Comparison of ENCODE assay signal across 19 mouse cellular contexts in the genomic region with DNA sequence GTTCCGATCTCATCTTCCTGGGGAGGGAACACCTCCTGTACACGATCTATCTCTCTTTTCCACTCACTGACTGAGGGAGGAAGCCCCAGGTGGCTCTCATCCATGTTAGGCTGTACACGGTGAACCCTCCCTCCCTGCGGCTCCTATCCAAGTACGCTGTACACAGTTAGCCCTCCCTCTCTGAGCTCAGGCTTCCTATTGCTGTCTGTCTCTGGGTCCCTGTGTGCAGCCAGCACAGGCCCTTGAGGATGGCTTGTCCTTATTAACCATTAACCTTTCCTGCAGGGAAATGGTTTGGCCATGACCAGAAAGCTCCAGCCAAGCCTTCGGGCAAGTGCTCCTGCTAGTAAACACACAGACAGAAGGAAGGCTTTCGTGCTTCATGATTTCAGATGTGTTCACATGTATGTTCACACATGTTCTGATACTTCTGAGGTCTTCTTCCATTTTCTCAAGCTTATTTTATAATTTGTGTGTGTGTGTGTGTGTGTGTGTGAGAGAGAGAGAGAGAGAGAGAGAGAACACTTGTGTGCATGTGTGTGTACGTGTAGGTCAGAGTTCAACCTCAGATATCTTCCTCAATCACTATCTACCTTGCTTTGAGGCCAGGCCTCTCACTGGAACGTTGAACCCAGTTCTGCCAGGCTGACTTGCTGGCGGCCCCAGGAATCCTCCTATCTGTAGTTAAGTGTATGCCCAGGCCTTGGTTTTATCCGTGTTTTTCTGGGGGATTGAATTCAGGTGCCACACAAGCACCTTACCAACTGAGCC. TPM values are rescaled to one million over a fixed set of nuclear protein-coding genes. Genes with fewer than 3 reads are reported as not detected.
A peak's percentile ranks its signal among the peaks of the same experiment; 100 is the strongest.
DNase-seq lines count a peak whose midpoint lies in the region; ATAC-seq and TF ChIP-seq lines count a peak whose summit lies in the region.
"Had no signal": no experiment of that assay in that cellular context is flagged by ENCODE, and none has a peak within 500 bp of the region (broad histone marks: within the 10 kb centered on the region; RNA-seq: fewer than 3 reads in every experiment).

No protein-coding gene starts in this region.

- no peaks in the 10 kb centered on the region for H3K36me3 ChIP-seq in heart, embryonic 11.5 days (ENCODE audit: control insufficient read depth, insufficient read depth, low read length)
- no peaks in the 10 kb centered on the region for H3K36me3 ChIP-seq in heart, adult 2 months (ENCODE audit: control insufficient read depth, insufficient read depth, low read length)
- H3K36me3 ChIP-seq in kidney, embryonic 14.5 days (ENCODE audit: control insufficient read depth, insufficient read depth, low read length): peaks cover 3% of the 10 kb centered on the region; the same call in 1 of the 2 replicates
- peaks cover 6% of the 10 kb centered on the region; the same call in 1 of the 2 replicates for H3K36me3 ChIP-seq in liver, adult 2 months (ENCODE audit: control insufficient read depth, insufficient read depth, low read length)
- H3K36me3 ChIP-seq in stomach, embryonic 15.5 days: no peaks in the 10 kb centered on the region
- H3K36me3 ChIP-seq in hindbrain, embryonic 12.5 days: no peaks in the 10 kb centered on the region
- H3K36me3 ChIP-seq: midbrain, embryonic 15.5 days had no signal

- 0 out of 2 replicates have a peak, but pooled peaks have one; percentile 7 for ATAC-seq in heart, embryonic 11.5 days (replicated peaks; ENCODE audit: insufficient number of reproducible peaks, low FRiP score, low TSS enrichment)
- peak; percentile 78 for ATAC-seq in kidney, embryonic 14.5 days (ENCODE audit: low FRiP score, low TSS enrichment)
- ATAC-seq in stomach, embryonic 15.5 days (ENCODE audit: insufficient read depth, low FRiP score, low read depth): 0 out of 2 replicates have a peak, but pooled peaks have one; percentile 50
- ATAC-seq in hindbrain, embryonic 12.5 days (ENCODE audit: low FRiP score): no peak
- ATAC-seq: activated CD4-positive, CD25-positive, alpha-beta regulatory T cell, adult 4 months; forebrain, postnatal 0 days; midbrain, embryonic 15.5 days had no signal

- H3K9me3 ChIP-seq in heart, embryonic 11.5 days (replicated peaks; ENCODE audit: control insufficient read depth, low read length): no peaks in the 10 kb centered on the region
- no peaks in the 10 kb centered on the region for H3K9me3 ChIP-seq in kidney, embryonic 14.5 days (ENCODE audit: control insufficient read depth, low read length)
- H3K9me3 ChIP-seq in stomach, embryonic 15.5 days: no peaks in the 10 kb centered on the region
- H3K9me3 ChIP-seq in hindbrain, embryonic 12.5 days (replicated peaks): no peaks in the 10 kb centered on the region
- H3K9me3 ChIP-seq: midbrain, embryonic 15.5 days had no signal

- no peak overlapping the region for H3K9ac ChIP-seq in heart, embryonic 11.5 days (ENCODE audit: low read depth, low read length)
- no peak overlapping the region for H3K9ac ChIP-seq in heart, adult 2 months (ENCODE audit: low read depth, low read length)
- H3K9ac ChIP-seq in kidney, embryonic 14.5 days (ENCODE audit: low read depth, low read length): no peak overlapping the region
- no peak overlapping the region for H3K9ac ChIP-seq in liver, adult 2 months (ENCODE audit: low read depth, low read length)
- H3K9ac ChIP-seq in stomach, embryonic 15.5 days: no peak overlapping the region
- no peak overlapping the region for H3K9ac ChIP-seq in hindbrain, embryonic 12.5 days
- H3K9ac ChIP-seq: forebrain, postnatal 0 days; lung, embryonic 14.5 days; midbrain, embryonic 15.5 days had no signal

- TF ChIP-seq POLR2A in heart, adult 2 months (IDR thresholded peaks at IDR 0.05; ENCODE audit: insufficient read depth, low read depth, low read length): no peak
- TF ChIP-seq POLR2A in liver, adult 2 months (IDR thresholded peaks at IDR 0.05; ENCODE audit: extremely low read depth, insufficient read depth, low read length): no peak

- intact Hi-C loops in heart, adult 2 months (cut with DNase I): no loop called here
- intact Hi-C loops in left cerebral cortex, postnatal 10 days (cut with DNase I): no loop called here

- WGBS in heart, embryonic 11.5 days (ENCODE audit: insufficient replicate concordance): 78% methylated on average over 11 of the region's 11 CpGs
- WGBS in heart, adult 2 months: 75% methylated on average over 11 of the region's 11 CpGs
- 66% methylated on average over 11 of the region's 11 CpGs for WGBS in kidney, embryonic 14.5 days
- 25% methylated on average over 11 of the region's 11 CpGs for WGBS in liver, adult 2 months
- WGBS in stomach, embryonic 15.5 days: 58% methylated on average over 11 of the region's 11 CpGs
- WGBS in hindbrain, embryonic 12.5 days: 82% methylated on average over 11 of the region's 11 CpGs

- no peak overlapping the region for H3K4me2 ChIP-seq in heart, embryonic 11.5 days
- H3K4me2 ChIP-seq in kidney, embryonic 14.5 days (replicated peaks; ENCODE audit: low read depth, low read length): no peak overlapping the region
- no peak overlapping the region for H3K4me2 ChIP-seq in stomach, embryonic 15.5 days
- no peak overlapping the region for H3K4me2 ChIP-seq in hindbrain, embryonic 12.5 days (replicated peaks)
- H3K4me2 ChIP-seq: lung, embryonic 14.5 days; midbrain, embryonic 15.5 days had no signal

- TF ChIP-seq EP300 in heart, adult 2 months (IDR thresholded peaks at IDR 0.05; ENCODE audit: insufficient read depth, low read depth, low read length): no peak

- H3K4me3 ChIP-seq in heart, embryonic 11.5 days (ENCODE audit: low read depth, low read length): no peak overlapping the region
- no peak overlapping the region for H3K4me3 ChIP-seq in heart, adult 2 months
- no peak overlapping the region for H3K4me3 ChIP-seq in kidney, embryonic 14.5 days (ENCODE audit: low read length)
- H3K4me3 ChIP-seq in liver, adult 2 months (ENCODE audit: insufficient read depth, low read depth, low read length): no peak overlapping the region
- no peak overlapping the region for H3K4me3 ChIP-seq in stomach, embryonic 15.5 days (replicated peaks)
- H3K4me3 ChIP-seq in hindbrain, embryonic 12.5 days: no peak overlapping the region
- H3K4me3 ChIP-seq: midbrain, embryonic 15.5 days had no signal

- no peaks in the 10 kb centered on the region for H3K4me1 ChIP-seq in heart, embryonic 11.5 days (ENCODE audit: control insufficient read depth, insufficient read depth, low read length)
- no peaks in the 10 kb centered on the region for H3K4me1 ChIP-seq in heart, adult 2 months (ENCODE audit: control insufficient read depth, insufficient read depth, low read length)
- H3K4me1 ChIP-seq in kidney, embryonic 14.5 days (ENCODE audit: control insufficient read depth, insufficient read depth, low read length): no peaks in the 10 kb centered on the region
- peaks cover 17% of the 10 kb centered on the region for H3K4me1 ChIP-seq in liver, adult 2 months (ENCODE audit: control insufficient read depth, insufficient read depth, low read length)
- no peaks in the 10 kb centered on the region for H3K4me1 ChIP-seq in stomach, embryonic 15.5 days
- H3K4me1 ChIP-seq in hindbrain, embryonic 12.5 days: no peaks in the 10 kb centered on the region
- H3K4me1 ChIP-seq: midbrain, embryonic 15.5 days had no signal

- no peaks in the 10 kb centered on the region for H3K27me3 ChIP-seq in heart, embryonic 11.5 days (ENCODE audit: control insufficient read depth, insufficient read depth, low read length)
- no peaks in the 10 kb centered on the region for H3K27me3 ChIP-seq in heart, adult 2 months (ENCODE audit: control insufficient read depth, insufficient read depth, low read length)
- H3K27me3 ChIP-seq in kidney, embryonic 14.5 days (ENCODE audit: control insufficient read depth, insufficient read depth, low read length): no peaks in the 10 kb centered on the region
- no peaks in the 10 kb centered on the region for H3K27me3 ChIP-seq in liver, adult 2 months (ENCODE audit: control insufficient read depth, insufficient read depth, low read length)
- H3K27me3 ChIP-seq in stomach, embryonic 15.5 days (replicated peaks): no peaks in the 10 kb centered on the region
- no peaks in the 10 kb centered on the region for H3K27me3 ChIP-seq in hindbrain, embryonic 12.5 days
- H3K27me3 ChIP-seq: midbrain, embryonic 15.5 days had no signal

- no peak overlapping the region for H3K27ac ChIP-seq in heart, embryonic 11.5 days (ENCODE audit: low read depth, low read length)
- no peak overlapping the region for H3K27ac ChIP-seq in heart, adult 2 months
- H3K27ac ChIP-seq in kidney, embryonic 14.5 days (ENCODE audit: low read depth, low read length): no peak overlapping the region
- peak overlapping the region; percentile 76 for H3K27ac ChIP-seq in liver, adult 2 months (replicated peaks; ENCODE audit: insufficient read depth, low read depth, low read length)
- no peak overlapping the region for H3K27ac ChIP-seq in stomach, embryonic 15.5 days
- no peak overlapping the region for H3K27ac ChIP-seq in hindbrain, embryonic 12.5 days
- H3K27ac ChIP-seq: midbrain, embryonic 15.5 days had no signal

- no peaks in the 10 kb centered on the region for H3K79me2 ChIP-seq in heart, adult 2 months (replicated peaks; ENCODE audit: control insufficient read depth, insufficient read depth, low read length)
- no peaks in the 10 kb centered on the region for H3K79me2 ChIP-seq in liver, adult 2 months (ENCODE audit: control insufficient read depth, insufficient read depth, low read length)

- no peak for TF ChIP-seq CTCF in heart, adult 2 months (IDR thresholded peaks at IDR 0.05)
- TF ChIP-seq CTCF in liver, adult 2 months (IDR thresholded peaks at IDR 0.05; ENCODE audit: low read depth, low read length): no peak

- no peak for DNase-seq in heart, adult 2 months
- peak; percentile 93 for DNase-seq in liver, adult 2 months (ENCODE audit: extremely low read depth, low read depth, low spot score)
- no peak for DNase-seq in adrenal gland, postnatal 36 days
- no peak for DNase-seq in left cerebral cortex, postnatal 10 days (ENCODE audit: extremely low spot score in 1 of 2, low spot score in 2 of 2)
- DNase-seq: cerebellum, adult 11 months; forebrain, postnatal 0 days; gastrocnemius, postnatal 10 days; heart, postnatal 14 days; lung, embryonic 14.5 days; right cerebral cortex, postnatal 25 days; thymus, postnatal 36 days had no signal

RNA-seq across cellular contexts. Expression of a gene that starts 20.2 kb away (rescaled TPM):
- 0.06 and 0.10 TPM in 2 replicates for polyA plus RNA-seq in heart, embryonic 11.5 days (2014; fragmentation: Nextera tagmentation; extraction: Ambion mirVana)
- 1 to 10 TPM in 1 of 2 experiments, under 1 TPM in 1; 0.66 to 1.1 TPM for total RNA-seq in heart, adult 2 months (2021)
- polyA plus RNA-seq in heart, adult 2 months (2012; rRNA removed): 0.50 and 0.51 TPM in 2 replicates
- polyA plus RNA-seq in kidney, embryonic 14.5 days (2014; fragmentation: Nextera tagmentation; extraction: Ambion mirVana): 4.3 and 5.8 TPM in 2 replicates
- total RNA-seq in liver, adult 2 months (2014; rRNA removed): 3.9 and 4.7 TPM in 2 replicates
- 2.6 and 2.8 TPM in 2 replicates for polyA plus RNA-seq in liver, adult 2 months (2012; rRNA removed)
- 1.7 and 2.3 TPM in 2 replicates for polyA plus RNA-seq in stomach, embryonic 15.5 days (2015; fragmentation: Nextera tagmentation; extraction: Ambion mirVana)
- total RNA-seq in adrenal gland, postnatal 36 days (2021): 1 to 10 TPM in 1 of 2 experiments, under 1 TPM in 1; 0.70 to 2.7 TPM
- total RNA-seq in left cerebral cortex, postnatal 10 days (2021): 1 to 10 TPM; 2.8 TPM
- 0.08 and 0.31 TPM in 2 replicates for polyA plus RNA-seq in hindbrain, embryonic 12.5 days (2016; fragmentation: Nextera tagmentation; extraction: Ambion mirVana)
- total RNA-seq: megakaryocyte progenitor cell, adult 5-6 weeks had no signal
- polyA plus RNA-seq: activated CD4-positive, CD25-positive, alpha-beta regulatory T cell, adult 4 months; neural tube, embryonic 11.5 days had no signal

RNA-seq across cellular contexts. Expression of a gene that starts 32.3 kb away (rescaled TPM):
- 0.06 and 0.27 TPM in 2 replicates for polyA plus RNA-seq in heart, embryonic 11.5 days (2014; fragmentation: Nextera tagmentation; extraction: Ambion mirVana)
- total RNA-seq in heart, adult 2 months (2021): under 1 TPM; 0.34 to 0.36 TPM
- 0.79 and 0.86 TPM in 2 replicates for polyA plus RNA-seq in heart, adult 2 months (2012; rRNA removed)
- 0.15 and 0.19 TPM in 2 replicates for polyA plus RNA-seq in kidney, embryonic 14.5 days (2014; fragmentation: Nextera tagmentation; extraction: Ambion mirVana)
- total RNA-seq in liver, adult 2 months (2014; rRNA removed): 0.07 TPM in 1 of 2 replicates, not detected in the other
- polyA plus RNA-seq in liver, adult 2 months (2012; rRNA removed): 0.05 and 0.21 TPM in 2 replicates
- polyA plus RNA-seq in stomach, embryonic 15.5 days (2015; fragmentation: Nextera tagmentation; extraction: Ambion mirVana): 0.21 and 0.27 TPM in 2 replicates
- total RNA-seq in adrenal gland, postnatal 36 days (2021): under 1 TPM; 0.33 to 0.43 TPM
- 10 to 100 TPM; 48.6 to 55.8 TPM for total RNA-seq in left cerebral cortex, postnatal 10 days (2021)
- polyA plus RNA-seq in hindbrain, embryonic 12.5 days (2016; fragmentation: Nextera tagmentation; extraction: Ambion mirVana): 1.1 and 1.4 TPM in 2 replicates
- total RNA-seq: megakaryocyte progenitor cell, adult 5-6 weeks had no signal
- polyA plus RNA-seq: lung, embryonic 14.5 days had no signal
